Mouse (Mus musculus) midbrain, postnatal 0 days (tissue): ENCODE measurements around the gene Cd200r3. TPM values are rescaled to one million over a fixed set of nuclear protein-coding genes. Genes with fewer than 3 reads are reported as not detected.

Experiments used
- ATAC-seq: fragments of 200-750 bp; cut with Nextera tagmentation; 2 replicates; pipeline ENCODE4 v1.8.0; 2017; ENCODE audit warnings: moderate number of reproducible peaks, mild to moderate bottlenecking, moderate TSS enrichment, moderate library complexity; ENCODE audit not compliant: low FRiP score
- DNase-seq: peaks from one replicate; pipeline ENCODE4 v3.0.0-alpha.2; 2015; ENCODE audit warnings: low spot score
- H3K27ac ChIP-seq: fragments of 300-500 bp; sonication (generic); 2 replicates; pipeline ENCODE4 v1.5.1; 2014; ENCODE audit warnings: low read depth, mild to moderate bottlenecking, low read length, mixed read lengths
- H3K27me3 ChIP-seq: fragments of 300-500 bp; sonication (generic); 2 replicates; pipeline ENCODE4 v1.6.1; 2014; ENCODE audit warnings: low read length, control low read depth, mixed read lengths; ENCODE audit not compliant: insufficient read depth
- H3K36me3 ChIP-seq: fragments of 300-500 bp; sonication (generic); 2 replicates; pipeline ENCODE4 v1.6.1; 2014; ENCODE audit warnings: low read length, control low read depth, mixed read lengths; ENCODE audit not compliant: insufficient read depth
- H3K4me1 ChIP-seq: fragments of 300-500 bp; sonication (generic); 2 replicates; pipeline ENCODE4 v1.6.1; 2014; ENCODE audit warnings: mild to moderate bottlenecking, control low read depth, antibody characterized with exemption, low read length, mixed read lengths; ENCODE audit not compliant: insufficient read depth
- H3K4me2 ChIP-seq: fragments of 300-500 bp; sonication (generic); 2 replicates; pipeline ENCODE4 v1.6.1; 2014; ENCODE audit warnings: low read depth, mild to moderate bottlenecking, low read length, mixed read lengths; ENCODE audit not compliant: poor library complexity, severe bottlenecking
- H3K4me3 ChIP-seq: fragments of 300-500 bp; sonication (generic); 2 replicates; pipeline ENCODE4 v1.5.1; 2014; ENCODE audit warnings: low read depth, mild to moderate bottlenecking, low read length, moderate library complexity
- H3K9ac ChIP-seq: fragments of 300-500 bp; sonication (generic); replicated peaks from 2 replicates; pipeline ENCODE4 v1.6.1; 2014; ENCODE audit warnings: mild to moderate bottlenecking, low read length, moderate library complexity, mixed read lengths; ENCODE audit not compliant: poor library complexity, severe bottlenecking
- H3K9me3 ChIP-seq: fragments of 300-500 bp; sonication (generic); 2 replicates; pipeline ENCODE4 v1.6.1; 2016; ENCODE audit warnings: low read length, control low read depth
- CTCF ChIP-seq: IDR thresholded peaks from 2 replicates; pipeline ENCODE4 v1.5.1; 2016; ENCODE audit warnings: antibody characterized with exemption, mild to moderate bottlenecking
- WGBS: fragments of 180-500 bp; shearing (Covaris S2); extraction: QIAGEN DNeasy Blood & Tissue Kit; methylation state at CpG from one replicate; pipeline ENCODE4 v1.1.7; 2014; 5-methylcytosine and 5-hydroxymethylcytosine counted together
- polyA plus RNA-seq: library from polyadenylated mRNA; unstranded; fragments of >200 nt; fragmentation: Nextera tagmentation; extraction: Ambion mirVana; gene quantifications from 2 replicates; pipeline ENCODE4 v1.2.1, GENCODE M21; 2015
- total RNA-seq: library from RNA; depleted of rRNA; stranded (reverse); fragments of >200 nt; gene quantifications from 2 replicates; pipeline ENCODE4 v1.2.3, GENCODE M21; 2014

Cd200r3 gene
- total and polyA plus RNA-seq, 2 experiments from 2014 or later, result not detected

- H3K27me3 ChIP-seq, result no peaks in the 10 kb centered on the region
- H3K4me1 ChIP-seq, result no peaks in the 10 kb centered on the region
- H3K9me3 ChIP-seq, result no peaks in the 10 kb centered on the region
- no peaks in the 10 kb centered on the region for H3K36me3 ChIP-seq
- WGBS, result 90% methylated on average over 1 of the region's 1 CpGs
- H3K4me2 ChIP-seq, result no peak overlapping the region
- DNase-seq (no peak), ATAC-seq (no peak)
- no peak overlapping the region for H3K27ac ChIP-seq
- no peak overlapping the region for H3K9ac ChIP-seq
- no peak for TF ChIP-seq CTCF
- H3K4me3 ChIP-seq, result no peak overlapping the region
Observed at GRCm38 (mm10) chr16:45015591-45015990, 72.1 kb downstream of the Cd200r3 start.

- Histone ChIP-seq H3K36me3 (no peaks in the 10 kb centered on the region), H3K9me3 (no peaks in the 10 kb centered on the region), H3K4me2 (no peak overlapping the region), H3K9ac (no peak overlapping the region), H3K27me3 (no peaks in the 10 kb centered on the region), H3K4me1 (no peaks in the 10 kb centered on the region), H3K27ac (no peak overlapping the region), H3K4me3 (no peak overlapping the region)
- ATAC-seq, result no peak
- no peak for TF ChIP-seq CTCF
- WGBS, result 81% methylated on average over 3 of the region's 3 CpGs
- DNase-seq, result no peak
Observed at GRCm38 (mm10) chr16:45016488-45016887, 73.0 kb downstream of the Cd200r3 start.

- H3K9ac ChIP-seq, result no peak overlapping the region
Observed at GRCm38 (mm10) chr16:45018868-45019267, 75.4 kb downstream of the Cd200r3 start.

GRCm38 (mm10) chr16:45020055-45020454 lies 76.6 kb downstream of the Cd200r3 start:
- DNase-seq (no peak), ATAC-seq (no peak)
- no peak overlapping the region for H3K9ac ChIP-seq
- no peaks in the 10 kb centered on the region for H3K9me3 ChIP-seq
- H3K27ac ChIP-seq, result no peak overlapping the region
- H3K4me3 ChIP-seq, result no peak overlapping the region
- H3K27me3 ChIP-seq, result no peaks in the 10 kb centered on the region
- TF ChIP-seq CTCF, result no peak
- 73% methylated on average over 1 of the region's 1 CpGs for WGBS
- no peaks in the 10 kb centered on the region for H3K36me3 ChIP-seq
- H3K4me1 ChIP-seq, result no peaks in the 10 kb centered on the region
- H3K4me2 ChIP-seq, result no peak overlapping the region

More at GRCm38 (mm10) chr16:45018868-45019267, 75.4 kb downstream of the Cd200r3 start:
- no peak for TF ChIP-seq CTCF
- H3K27ac ChIP-seq, result no peak overlapping the region
- H3K36me3 ChIP-seq, result no peaks in the 10 kb centered on the region
- H3K4me2 ChIP-seq, result no peak overlapping the region
- ATAC-seq, result no peak
- no peak overlapping the region for H3K4me3 ChIP-seq
- no peaks in the 10 kb centered on the region for H3K4me1 ChIP-seq
- DNase-seq, result no peak
- 92% methylated on average over 2 of the region's 2 CpGs for WGBS
- H3K9me3 ChIP-seq, result no peaks in the 10 kb centered on the region
- no peaks in the 10 kb centered on the region for H3K27me3 ChIP-seq

GRCm38 (mm10) chr16:45020669-45021309 lies 77.3 kb downstream of the Cd200r3 start:
- no peaks in the 10 kb centered on the region for H3K4me1 ChIP-seq

GRCm38 (mm10) chr16:45021443-45021842 lies 78.0 kb downstream of the Cd200r3 start:
- Histone ChIP-seq H3K27ac (no peak overlapping the region), H3K9me3 (no peaks in the 10 kb centered on the region), H3K4me3 (no peak overlapping the region), H3K4me1 (no peaks in the 10 kb centered on the region), H3K27me3 (no peaks in the 10 kb centered on the region), H3K9ac (no peak overlapping the region), H3K4me2 (no peak overlapping the region), H3K36me3 (no peaks in the 10 kb centered on the region)
- ATAC-seq (no peak), DNase-seq (no peak)
- no peak for TF ChIP-seq CTCF

More at GRCm38 (mm10) chr16:45020669-45021309, 77.3 kb downstream of the Cd200r3 start:
- DNase-seq, result no peak
- H3K4me3 ChIP-seq, result no peak overlapping the region
- no peaks in the 10 kb centered on the region for H3K27me3 ChIP-seq
- H3K9me3 ChIP-seq, result no peaks in the 10 kb centered on the region
- no peak overlapping the region for H3K9ac ChIP-seq
- 86% methylated on average over 2 of the region's 2 CpGs for WGBS
- no peak for ATAC-seq
- no peak overlapping the region for H3K4me2 ChIP-seq
- H3K27ac ChIP-seq, result no peak overlapping the region
- TF ChIP-seq CTCF, result no peak
- H3K36me3 ChIP-seq, result no peaks in the 10 kb centered on the region
